Mouse (Mus musculus): ENCODE results near the gene Impdh1.
"Not testable (repeated sequence)": the region's sequence is repeated elsewhere in the genome, so short reads cannot be mapped to it uniquely, and the experiment has no call there.

The Impdh1 gene

DNA sequence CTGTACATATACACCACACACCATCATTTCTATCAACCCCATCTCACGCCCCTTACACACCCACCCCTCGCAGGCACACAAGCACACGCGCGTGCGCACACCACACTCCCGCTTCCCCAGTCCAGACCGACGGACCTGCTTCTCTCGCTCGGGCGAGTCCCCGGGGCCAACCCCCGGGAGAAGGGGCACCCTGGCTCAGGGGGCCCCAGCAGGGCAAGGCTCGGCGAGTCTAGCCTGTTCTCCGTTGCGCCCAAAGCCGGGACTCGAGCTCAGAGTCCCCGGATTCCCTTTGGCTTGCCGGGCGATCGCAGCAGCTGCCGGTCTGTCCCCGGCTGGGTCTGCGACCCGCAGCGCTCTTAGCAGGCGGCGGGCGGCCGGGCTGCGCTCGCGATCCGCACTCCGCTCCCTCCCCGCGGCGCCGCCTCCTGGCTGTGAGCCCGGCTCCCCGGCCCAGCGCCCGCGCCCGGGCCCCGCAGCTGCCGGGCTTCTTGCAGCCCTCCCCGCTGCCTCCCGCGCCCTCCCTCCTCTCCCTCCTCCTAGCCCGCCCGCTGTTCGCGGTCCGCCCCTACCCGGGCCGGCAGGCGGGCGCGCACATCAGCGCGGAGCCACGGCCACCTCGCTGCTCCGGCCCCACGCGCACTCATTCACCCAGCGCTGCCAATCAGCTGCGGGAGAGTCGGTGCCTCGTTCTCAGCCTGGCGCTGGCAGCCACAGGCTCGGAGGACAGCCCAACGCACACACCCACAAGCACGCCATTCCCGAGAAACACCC, 37.1 kb downstream of the Impdh1 start, which contains the start of gene Prrt4:
Gene Prrt4 (minus strand): TSS at position 697 of the 771 bp plus-strand sequence.
- DNase-seq = peak; percentile 48 to 58

DNA sequence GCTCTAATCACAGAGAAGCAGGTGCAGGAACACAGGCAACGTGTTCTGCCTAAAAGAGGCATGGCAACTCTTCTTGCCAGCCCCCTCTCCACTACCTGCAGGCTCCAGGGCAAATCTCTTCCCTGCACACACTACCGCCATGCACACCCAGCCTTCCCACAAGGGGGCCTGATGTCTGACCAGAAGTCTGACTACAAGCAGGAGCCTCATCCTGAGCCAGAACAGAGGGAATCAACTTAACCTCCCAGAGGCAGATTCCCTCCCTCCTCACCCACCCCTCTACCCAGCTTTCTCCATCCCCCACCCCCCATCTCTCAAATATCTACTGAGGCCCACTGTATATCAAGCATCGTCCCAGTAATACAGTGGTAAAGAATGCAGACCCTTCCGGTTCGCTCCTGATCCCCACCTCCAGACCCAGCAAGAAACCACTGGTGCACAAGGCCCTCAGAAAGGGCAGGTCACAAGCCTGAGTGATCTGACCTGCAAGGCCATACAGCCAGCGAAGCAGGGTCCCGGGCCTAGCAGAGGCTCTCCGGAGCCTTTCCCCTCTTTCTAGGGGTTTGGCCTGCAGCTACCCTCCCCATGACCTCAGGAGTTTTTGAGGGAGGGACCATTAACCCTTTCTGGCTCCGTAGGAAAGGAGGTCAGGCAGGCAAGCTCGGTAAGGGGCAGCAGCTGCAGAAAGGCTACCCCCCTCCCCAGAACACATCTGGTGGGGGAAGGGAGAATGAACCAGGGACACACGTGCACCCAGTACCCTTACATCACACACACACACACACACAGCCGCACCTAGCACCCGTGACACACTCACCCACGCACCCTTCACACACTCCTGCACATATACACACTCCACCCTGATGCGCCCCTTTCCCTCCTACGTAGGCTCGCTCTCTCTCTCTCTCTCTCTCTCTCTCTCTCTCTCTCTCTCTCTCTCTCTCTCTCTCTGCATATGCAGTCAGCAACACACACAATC, 38.0 kb downstream of the Impdh1 start:
- no peak for DNase-seq

DNA sequence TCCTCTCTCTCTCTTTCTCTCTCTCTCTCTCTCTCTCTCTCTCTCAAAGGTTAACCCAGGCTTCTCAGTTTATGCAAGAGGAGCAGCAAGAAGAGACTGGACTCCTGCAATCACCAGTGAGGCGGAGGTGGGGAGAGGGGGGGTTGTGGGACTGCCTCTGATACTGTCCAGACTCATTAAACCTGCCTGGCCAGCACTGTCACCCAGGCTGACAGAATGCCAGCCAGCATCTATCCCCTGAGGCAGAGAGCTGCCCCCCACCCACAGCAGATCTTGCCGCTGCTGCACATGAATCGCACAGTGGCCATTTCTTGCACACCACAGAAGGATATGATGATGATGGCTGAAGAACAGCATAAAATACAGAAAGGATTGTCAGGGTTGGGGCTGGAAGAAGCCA, 41.1 kb downstream of the Impdh1 start:
- no peak for DNase-seq

GRCm38 (mm10) chr6:29174368-29174767, 41.8 kb downstream of the Impdh1 start:
- DNase-seq = no peak

- peak; percentile 76 to 78 for DNase-seq
Observed at GRCm38 (mm10) chr6:29170952-29171388, 45.2 kb downstream of the Impdh1 start.

- peak in 1 of 2 experiments; percentile 28 for DNase-seq
Observed at GRCm38 (mm10) chr6:29170063-29170921, 45.9 kb downstream of the Impdh1 start.

DNA sequence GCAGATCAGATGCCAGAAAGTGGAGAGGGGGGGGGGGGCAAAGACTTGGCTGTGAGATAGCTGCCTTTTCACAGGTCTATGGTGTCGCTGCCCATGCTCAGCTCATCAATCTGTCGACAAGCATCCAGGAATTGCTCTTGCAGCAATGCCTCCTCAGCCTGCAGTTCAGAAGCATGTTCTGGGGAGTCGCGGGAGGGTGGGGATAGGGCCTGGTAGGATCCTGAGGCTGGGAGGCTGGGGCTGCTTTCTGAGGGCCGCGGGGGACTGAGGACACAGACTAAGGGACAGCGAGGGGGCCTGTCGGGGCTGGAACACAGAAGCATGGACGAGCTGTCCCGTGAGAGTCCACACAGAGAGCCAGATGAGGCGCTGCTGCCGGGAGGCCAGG, 46.5 kb downstream of the Impdh1 start:
- DNase-seq = no peak

DNA sequence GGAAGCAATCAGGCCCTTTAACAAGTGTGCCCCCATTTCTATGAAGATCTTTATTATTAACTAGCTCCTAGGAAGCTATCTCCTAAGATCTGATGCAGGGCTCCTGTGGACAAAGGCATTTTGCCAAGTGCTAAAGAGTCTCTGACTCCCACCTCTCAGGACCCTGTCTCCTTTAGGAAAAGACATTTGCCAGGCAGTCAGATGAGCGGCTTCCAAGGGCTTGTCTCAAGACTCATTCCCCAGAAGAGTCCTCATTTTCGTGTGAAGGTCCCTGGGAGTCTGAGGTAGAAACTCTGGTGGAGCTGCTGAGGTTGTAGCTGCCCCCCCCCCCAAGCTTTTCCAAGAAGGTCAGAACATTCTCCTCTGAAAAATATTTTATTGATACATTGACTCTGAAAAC, 47.3 kb downstream of the Impdh1 start:
- no peak for DNase-seq

- peak in 1 of 2 experiments; percentile 46 for DNase-seq
Observed at GRCm38 (mm10) chr6:29166196-29166595, 50.0 kb downstream of the Impdh1 start.

GRCm38 (mm10) chr6:29164314-29165244, 51.6 kb downstream of the Impdh1 start, which contains the start of gene Rbm28:
TSS of gene Rbm28 (minus strand) at chr6:29165006.
- DNase-seq = peak; percentile 84 to 91

GRCm38 (mm10) chr6:29161291-29161690, 54.9 kb downstream of the Impdh1 start:
- not testable (repeated sequence) for DNase-seq

GRCm38 (mm10) chr6:29160786-29161185, 55.4 kb downstream of the Impdh1 start:
- no peak for DNase-seq

DNA sequence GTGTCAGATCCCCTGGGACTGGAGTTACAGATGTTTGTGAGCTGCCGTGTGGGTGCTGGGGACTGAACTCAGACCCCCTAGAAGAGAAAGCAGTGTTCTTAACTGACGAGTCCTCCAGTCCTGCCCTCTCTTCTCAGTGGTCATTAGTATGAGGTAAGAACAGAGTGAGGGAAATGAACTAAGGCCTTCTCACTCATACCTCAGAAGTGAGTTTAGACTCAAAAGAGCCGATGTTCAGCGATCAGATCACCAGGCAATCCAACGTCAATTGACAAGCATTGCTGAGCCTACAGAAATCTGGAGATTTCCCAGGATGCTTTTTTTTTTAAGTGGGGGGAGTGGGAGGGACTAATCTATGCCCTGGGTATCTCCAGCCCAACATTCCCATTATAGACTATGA, 59.8 kb downstream of the Impdh1 start:
- no peak for DNase-seq
